Mouse (Mus musculus) bone marrow macrophage, adult 2 months (primary cell): ENCODE results near the gene Scamp4. TPM values are rescaled to one million over a fixed set of nuclear protein-coding genes. Genes with fewer than 3 reads are reported as not detected.

Source experiments
- H3K27ac ChIP-seq: 2 replicates; pipeline ENCODE4 v1.5.1; 2012; ENCODE audit warnings: low read depth, low read length; ENCODE audit not compliant: insufficient read depth
- H3K4me1 ChIP-seq: 2 replicates; pipeline ENCODE4 v1.6.1; 2012; ENCODE audit warnings: low read length; ENCODE audit not compliant: control insufficient read depth, insufficient read depth
- H3K4me3 ChIP-seq: 2 replicates; pipeline ENCODE4 v1.5.1; 2012; ENCODE audit warnings: mild to moderate bottlenecking, low read length, moderate library complexity; ENCODE audit not compliant: insufficient read depth
- CTCF ChIP-seq: IDR thresholded peaks from 2 replicates; pipeline ENCODE4 v1.5.1; 2012; ENCODE audit warnings: low read depth, mild to moderate bottlenecking, low read length, moderate library complexity
- POLR2A ChIP-seq: IDR thresholded peaks from 2 replicates; pipeline ENCODE4 v1.6.1; 2012; ENCODE audit warnings: mild to moderate bottlenecking, low read depth, low read length, borderline replicate concordance
- polyA plus RNA-seq: library from polyadenylated mRNA; stranded (reverse); fragments of >200 nt; gene quantifications from 2 replicates; pipeline ENCODE4 v1.2.4, GENCODE M21; 2012; ENCODE audit not compliant: missing spikeins, insufficient read depth, insufficient read length

Gene Scamp4
- polyA plus RNA-seq, 1 experiment, result 35.4 TPM

GRCm38 (mm10) chr10:80609269-80609924 is 6.7 kb downstream of the Scamp4 start:
- no peak overlapping the region for H3K27ac ChIP-seq
- H3K4me1 ChIP-seq, result peaks cover 14% of the 10 kb centered on the region
- no peak overlapping the region for H3K4me3 ChIP-seq
- TF ChIP-seq CTCF, result no peak

GRCm38 (mm10) chr10:80610116-80610785 is 7.6 kb downstream of the Scamp4 start:
- H3K4me3 ChIP-seq, result no peak overlapping the region
- TF ChIP-seq POLR2A (no peak), CTCF (no peak)
- H3K4me1 ChIP-seq, result peaks cover 11% of the 10 kb centered on the region
- no peak overlapping the region for H3K27ac ChIP-seq

DNA sequence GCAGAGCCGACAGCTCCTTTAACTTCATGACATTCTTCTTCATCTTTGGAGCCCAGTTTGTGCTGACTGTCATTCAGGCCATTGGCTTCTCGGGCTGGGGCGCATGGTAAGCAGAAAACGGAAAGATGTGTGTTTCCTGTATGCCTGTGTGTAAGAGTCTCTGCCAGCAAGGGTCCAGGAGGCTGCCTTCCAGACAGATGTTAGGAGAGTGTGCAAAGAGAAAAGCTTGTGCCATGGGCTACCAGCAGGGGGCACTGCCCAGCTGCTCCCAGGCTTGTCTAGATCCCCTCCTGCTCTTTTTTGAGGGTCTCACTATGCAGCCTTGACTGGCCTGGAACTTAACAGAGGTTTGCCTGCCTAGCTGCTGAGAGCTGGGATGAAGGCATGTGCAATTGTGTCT is 8.4 kb downstream of the Scamp4 start:
- Histone ChIP-seq H3K27ac (no peak overlapping the region), H3K4me1 (peaks cover 11% of the 10 kb centered on the region), H3K4me3 (no peak overlapping the region)
- TF ChIP-seq CTCF (peak; percentile 97), POLR2A (no peak)

DNA sequence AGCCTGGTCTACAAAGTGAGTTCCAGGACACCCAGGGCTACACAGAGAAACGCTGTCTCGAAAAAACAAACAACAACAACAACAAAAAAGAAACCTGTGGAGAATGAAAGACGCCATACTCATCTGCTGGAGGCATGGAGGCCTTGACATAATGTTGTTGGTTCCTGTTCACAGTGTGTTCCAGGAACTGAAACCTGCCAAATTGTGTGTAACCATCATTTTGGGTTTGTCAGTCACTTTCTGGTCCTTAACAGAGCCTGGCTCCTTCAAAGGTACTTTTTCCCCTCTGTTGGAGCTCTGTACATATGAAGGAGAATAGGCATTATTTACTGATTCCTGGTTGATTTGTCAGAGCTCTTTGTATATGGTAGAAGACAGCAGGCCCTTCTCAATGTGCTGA is 9.2 kb downstream of the Scamp4 start:
- no peak overlapping the region for H3K27ac ChIP-seq
- H3K4me1 ChIP-seq, result peaks cover 11% of the 10 kb centered on the region
- TF ChIP-seq POLR2A (no peak), CTCF (no peak)
- H3K4me3 ChIP-seq, result no peak overlapping the region

DNA sequence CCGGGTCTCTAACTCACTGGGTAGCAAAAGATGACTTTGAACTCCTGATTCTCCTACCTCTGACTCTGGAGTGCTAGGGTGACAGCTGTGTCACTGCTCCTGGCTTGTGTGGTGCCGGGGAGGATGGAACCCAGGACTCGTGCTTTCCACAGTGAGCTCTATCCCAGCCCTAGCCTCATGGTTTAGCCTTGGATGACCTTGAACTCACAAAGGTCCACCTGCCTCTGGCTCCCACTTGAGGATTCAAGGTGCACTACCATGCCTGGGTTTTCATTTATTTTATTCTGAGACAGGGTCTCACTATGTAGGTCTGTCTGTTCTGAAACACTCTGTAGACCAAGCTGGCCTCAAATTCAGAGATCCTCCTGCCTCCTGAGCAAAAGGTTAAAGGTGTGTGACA is 11.1 kb downstream of the Scamp4 start:
- H3K4me1 ChIP-seq, result peaks cover 26% of the 10 kb centered on the region
- H3K4me3 ChIP-seq, result no peak overlapping the region
- TF ChIP-seq CTCF, result no peak
- no peak for TF ChIP-seq POLR2A
- no peak overlapping the region for H3K27ac ChIP-seq

GRCm38 (mm10) chr10:80614351-80614750 is 11.7 kb downstream of the Scamp4 start:
- Histone ChIP-seq H3K27ac (no peak overlapping the region), H3K4me3 (no peak overlapping the region), H3K4me1 (peaks cover 26% of the 10 kb centered on the region)
- no peak for TF ChIP-seq POLR2A
- TF ChIP-seq CTCF, result no peak

DNA sequence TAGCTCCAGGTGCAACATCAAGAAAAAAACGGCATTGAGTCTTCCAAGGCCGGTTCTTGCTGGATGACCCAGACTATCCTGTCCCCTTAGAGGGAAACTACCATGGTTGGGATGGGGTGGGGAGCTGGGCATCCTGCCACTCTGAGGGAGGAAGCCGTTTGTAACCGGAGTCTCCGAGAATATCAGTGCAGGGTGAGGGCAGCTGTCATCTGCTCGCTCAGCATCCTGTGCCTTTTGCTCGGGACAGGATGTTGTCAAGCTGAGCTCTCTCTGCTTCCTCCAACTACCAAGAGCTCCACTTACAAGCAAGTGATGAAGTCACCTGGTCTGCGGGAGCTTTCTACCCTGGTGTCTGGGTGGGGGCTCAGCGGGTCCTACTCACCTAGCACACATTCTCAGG is 15.5 kb downstream of the Scamp4 start:
- no peak for TF ChIP-seq CTCF
- no peak for TF ChIP-seq POLR2A
- Histone ChIP-seq H3K4me3 (no peak overlapping the region), H3K27ac (no peak overlapping the region), H3K4me1 (peaks cover 20% of the 10 kb centered on the region)

DNA sequence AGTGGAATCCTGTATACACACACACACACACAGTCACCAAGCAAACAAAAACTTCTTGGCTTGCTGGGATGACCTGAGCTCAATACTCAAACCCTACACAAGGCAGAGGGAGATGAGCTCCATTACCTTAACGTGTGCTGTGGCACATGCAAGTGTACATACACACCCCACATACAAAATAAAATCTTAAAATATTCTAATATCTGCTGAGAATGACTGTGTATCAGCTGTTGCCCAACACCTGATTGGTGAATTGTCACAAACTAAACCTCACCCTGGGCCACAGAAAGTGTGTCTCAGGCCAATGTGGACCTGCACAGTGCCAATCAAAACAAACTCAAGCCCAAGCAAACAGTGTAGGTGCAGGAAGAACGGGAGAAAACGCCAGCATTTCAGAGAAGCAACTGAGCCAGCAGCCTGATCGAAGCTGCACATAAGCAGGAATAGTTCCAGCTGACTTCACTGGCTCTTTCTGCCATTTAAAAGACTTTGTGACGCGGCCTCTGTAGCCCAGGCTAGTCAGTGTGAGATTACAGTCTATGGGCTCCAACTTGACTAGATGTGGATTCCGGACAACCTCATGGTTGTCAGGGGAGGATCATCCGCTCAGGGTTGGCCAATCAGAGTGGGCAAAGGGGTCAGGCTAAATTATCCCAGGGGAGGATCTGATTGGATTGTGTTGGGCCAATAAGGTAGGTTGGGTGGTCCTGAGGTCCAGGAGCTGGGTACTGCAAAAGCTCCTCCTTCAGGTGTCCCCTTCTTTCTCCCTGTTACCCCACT is 17.0 kb downstream of the Scamp4 start:
- no peak for TF ChIP-seq CTCF
- Histone ChIP-seq H3K4me1 (peaks cover 24% of the 10 kb centered on the region), H3K27ac (no peak overlapping the region), H3K4me3 (no peak overlapping the region)

- Histone ChIP-seq H3K4me3 (no peak overlapping the region), H3K27ac (no peak overlapping the region), H3K4me1 (peaks cover 24% of the 10 kb centered on the region)
- no peak for TF ChIP-seq POLR2A
- no peak for TF ChIP-seq CTCF
Observed at GRCm38 (mm10) chr10:80620365-80620764, 17.7 kb downstream of the Scamp4 start.
